Mouse (Mus musculus) megakaryocyte, embryonic 14.5 days (primary cell): ENCODE results near the gene Zswim5. TPM values are rescaled to one million over a fixed set of nuclear protein-coding genes. Genes with fewer than 3 reads are reported as not detected.
"Not testable (repeated sequence)": the region's sequence is repeated elsewhere in the genome, so short reads cannot be mapped to it uniquely, and the experiment has no call there.

Source experiments
- H3K27me3 ChIP-seq: replicated peaks from 2 replicates; pipeline ENCODE3; 2012; ENCODE audit warnings: inconsistent platforms
- H3K36me3 ChIP-seq: replicated peaks from 2 replicates; pipeline ENCODE3; 2012; ENCODE audit warnings: low read length, inconsistent platforms, mixed read lengths
- H3K4me1 ChIP-seq: 2 replicates; pipeline ENCODE4 v1.6.1; 2012; ENCODE audit warnings: inconsistent platforms
- H3K4me3 ChIP-seq: replicated peaks from 2 replicates; pipeline ENCODE3; 2012; ENCODE audit warnings: moderate library complexity, mild to moderate bottlenecking, inconsistent platforms
- H3K9me3 ChIP-seq: 2 replicates; pipeline ENCODE4 v1.6.1; 2012; ENCODE audit warnings: inconsistent platforms
- FLI1 ChIP-seq: IDR thresholded peaks from 2 replicates; pipeline ENCODE4 v1.6.1; 2012; ENCODE audit warnings: low read length, inconsistent platforms, mixed read lengths
- GATA1 ChIP-seq: IDR thresholded peaks from 3 replicates; pipeline ENCODE4 v1.6.1; 2012; ENCODE audit warnings: mixed read lengths, low read length, inconsistent platforms, borderline replicate concordance
- polyA plus RNA-seq: library from polyadenylated mRNA; stranded (reverse); fragments of >175 nt; gene quantifications from 2 replicates; pipeline ENCODE4 v1.2.3, GENCODE M21; 2012; ENCODE audit warnings: low replicate concordance; ENCODE audit not compliant: insufficient read depth

Zswim5 gene
- polyA plus RNA-seq, result 0.29 and 0.63 TPM in 2 replicates

DNA sequence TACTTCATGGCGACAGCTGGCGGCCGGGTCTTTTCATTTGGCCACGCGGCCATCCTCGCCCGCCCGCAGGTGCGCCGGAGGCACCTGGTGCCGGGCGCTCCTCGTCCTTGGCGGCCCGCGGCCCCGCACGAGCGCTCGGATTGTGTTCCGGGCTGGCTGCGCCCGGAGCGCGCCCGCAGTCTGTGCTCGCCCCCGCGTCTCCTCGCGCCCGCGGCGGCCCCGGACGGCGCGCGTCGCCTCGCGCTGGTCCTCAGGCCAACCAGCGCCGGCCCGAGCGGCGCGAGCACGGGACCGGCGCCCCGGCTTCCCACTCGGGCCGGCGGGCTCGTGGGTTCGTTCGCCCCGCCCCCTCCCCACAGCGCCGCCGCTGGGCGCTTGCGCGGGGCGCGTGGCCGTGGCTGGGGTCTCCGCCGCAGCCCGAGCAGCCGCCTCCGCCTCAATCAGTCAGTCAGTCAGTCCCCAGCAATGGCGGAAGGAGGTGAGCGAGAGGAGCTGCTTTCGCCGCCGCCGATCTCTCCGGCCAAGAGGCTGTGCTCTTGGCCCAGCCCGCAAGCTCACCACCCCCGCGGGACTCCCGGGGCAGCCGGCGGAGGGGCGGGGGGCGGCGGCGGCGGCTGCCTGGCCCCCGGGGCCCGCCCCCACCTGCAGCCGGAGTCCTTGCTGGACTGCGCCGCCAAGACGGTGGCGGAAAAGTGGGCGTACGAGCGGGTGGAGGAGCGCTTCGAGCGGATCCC is at the start of gene Zswim5:
Zswim5 (plus strand) TSS at position 382 of the 734 bp plus-strand sequence.
- Histone ChIP-seq H3K4me1 (peaks cover 21% of the 10 kb centered on the region), H3K9me3 (peaks cover 3% of the 10 kb centered on the region; the same call in 1 of the 2 replicates), H3K36me3 (no peaks in the 10 kb centered on the region), H3K4me3 (peak within 1 kb of the TSS; percentile 94), H3K27me3 (peaks cover 50% of the 10 kb centered on the region)
- TF ChIP-seq FLI1 (no peak), GATA1 (no peak)

DNA sequence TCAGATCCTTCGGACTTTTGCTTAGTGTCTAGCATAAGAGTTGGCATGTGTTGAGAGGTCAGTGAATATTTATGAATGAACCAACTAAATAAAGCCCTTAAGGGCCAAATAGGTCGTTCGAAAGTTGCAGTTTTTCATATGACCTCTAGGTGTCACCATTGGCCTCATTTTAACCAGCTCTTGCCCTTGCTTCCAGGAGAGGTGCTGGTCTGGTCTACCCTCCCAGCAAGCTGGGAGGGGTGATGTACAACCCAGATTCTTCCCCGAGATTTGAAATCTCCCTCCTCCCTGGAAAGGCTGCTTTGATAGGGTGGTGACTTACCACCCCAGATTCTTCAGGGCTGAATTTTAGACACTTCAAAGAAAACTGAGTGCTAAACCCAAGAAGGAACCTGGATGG is 49.4 kb upstream of the Zswim5 start:
- H3K9me3 ChIP-seq, result no peaks in the 10 kb centered on the region
- peaks cover 37% of the 10 kb centered on the region for H3K4me1 ChIP-seq
- H3K27me3 ChIP-seq, result peaks cover 10% of the 10 kb centered on the region
- H3K4me3 ChIP-seq, result no peak overlapping the region
- H3K36me3 ChIP-seq, result no peaks in the 10 kb centered on the region
- TF ChIP-seq GATA1 (no peak), FLI1 (no peak)

DNA sequence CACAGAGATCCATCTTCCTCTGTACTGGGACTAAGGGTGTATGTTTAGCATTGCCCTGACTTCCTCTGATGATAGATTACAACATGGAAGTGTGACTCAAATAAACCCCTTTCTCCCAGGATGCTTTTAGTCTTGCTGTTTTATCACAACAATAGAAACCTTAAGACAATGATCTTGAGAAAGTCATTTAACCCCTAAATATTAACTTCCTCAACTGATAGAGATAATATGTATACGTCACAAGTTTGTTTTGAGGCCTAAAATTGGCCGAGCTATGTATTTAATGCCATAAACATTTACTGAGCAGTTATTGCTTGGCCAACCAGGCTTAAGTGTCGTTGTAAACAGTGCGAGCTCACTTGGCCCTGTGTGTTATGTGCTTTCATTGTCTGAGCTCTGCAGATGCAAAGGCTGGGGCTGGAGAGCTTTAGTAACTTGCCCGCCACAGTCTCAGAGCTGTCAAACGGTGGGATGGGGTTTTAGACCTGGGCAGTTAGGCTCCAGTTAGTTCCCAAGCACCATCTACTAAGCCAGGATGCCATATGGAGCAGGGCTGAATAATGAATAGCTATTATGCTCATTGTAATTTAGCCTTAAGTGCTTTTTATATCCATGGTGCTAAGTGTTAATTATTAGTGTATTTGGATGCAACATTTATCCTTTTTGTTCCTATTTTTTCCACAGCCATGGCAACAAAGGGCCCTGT is 47.7 kb upstream of the Zswim5 start:
- peaks cover 10% of the 10 kb centered on the region for H3K27me3 ChIP-seq
- no peak overlapping the region for H3K4me3 ChIP-seq
- no peaks in the 10 kb centered on the region for H3K36me3 ChIP-seq
- TF ChIP-seq GATA1, result no peak
- TF ChIP-seq FLI1, result no peak
- no peaks in the 10 kb centered on the region for H3K9me3 ChIP-seq
- peaks cover 27% of the 10 kb centered on the region for H3K4me1 ChIP-seq

DNA sequence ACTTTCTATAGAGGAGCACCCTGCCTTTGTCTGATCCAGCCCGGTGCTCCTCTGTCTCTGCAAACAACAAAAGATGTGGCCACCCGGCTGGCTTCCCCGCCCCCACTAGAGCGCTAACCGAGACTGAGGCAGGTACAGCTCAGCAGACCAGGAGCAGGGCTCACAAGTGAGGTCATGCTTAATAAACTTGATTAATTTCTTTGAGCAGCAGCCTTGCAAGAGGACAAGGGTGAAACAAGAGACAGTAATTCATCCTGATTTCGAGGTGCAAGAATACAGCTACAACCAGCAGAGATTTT is 47.2 kb upstream of the Zswim5 start:
- H3K36me3 ChIP-seq, result no peaks in the 10 kb centered on the region
- H3K4me3 ChIP-seq, result no peak overlapping the region
- peaks cover 24% of the 10 kb centered on the region for H3K4me1 ChIP-seq
- no peaks in the 10 kb centered on the region for H3K9me3 ChIP-seq
- peaks cover 10% of the 10 kb centered on the region for H3K27me3 ChIP-seq
- TF ChIP-seq FLI1 (no peak), GATA1 (no peak)

DNA sequence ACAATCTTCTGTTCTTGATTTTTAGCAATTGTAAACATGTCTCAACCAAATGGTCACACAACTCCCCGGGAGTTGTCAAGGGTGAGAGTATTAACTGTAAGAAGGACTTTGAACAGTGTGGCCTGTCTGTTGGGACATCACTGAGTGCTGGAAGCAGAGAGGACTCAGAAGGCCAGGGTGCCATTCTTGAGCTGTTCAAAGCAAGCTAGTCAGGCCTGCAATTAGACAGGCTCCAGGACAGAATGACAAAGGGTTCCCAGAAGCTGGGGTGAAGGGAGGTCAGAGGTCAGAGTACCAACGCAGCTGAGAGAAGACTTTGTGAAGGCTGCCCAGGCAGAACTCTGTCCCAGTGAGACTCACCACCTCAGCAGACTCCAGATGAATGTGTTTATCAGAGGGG is 38.2 kb upstream of the Zswim5 start:
- TF ChIP-seq FLI1 (no peak), GATA1 (no peak)
- Histone ChIP-seq H3K27me3 (peaks cover 36% of the 10 kb centered on the region), H3K9me3 (peaks cover 5% of the 10 kb centered on the region), H3K36me3 (no peaks in the 10 kb centered on the region), H3K4me3 (no peak overlapping the region), H3K4me1 (peaks cover 10% of the 10 kb centered on the region)

DNA sequence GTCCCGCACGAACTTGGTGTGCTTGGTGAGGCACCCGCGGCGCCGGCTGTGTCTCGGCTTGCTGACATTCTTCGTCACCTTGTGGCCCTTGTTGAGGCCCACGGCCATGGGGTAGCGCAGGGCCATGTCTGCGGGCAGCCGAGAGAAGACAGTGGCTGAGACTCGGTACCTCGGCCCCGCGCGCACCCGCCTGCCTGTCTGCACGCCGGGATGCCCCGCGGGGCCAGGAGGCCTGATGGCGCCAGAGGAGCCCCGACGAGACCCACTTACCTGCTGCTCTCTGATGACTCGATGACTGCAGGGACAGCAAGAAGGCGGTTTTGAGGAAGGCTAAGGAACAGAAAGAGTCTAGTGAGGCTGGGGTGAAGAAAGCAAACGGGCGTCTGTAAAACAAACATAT is 37.1 kb upstream of the Zswim5 start:
- H3K9me3 ChIP-seq, result peaks cover 13% of the 10 kb centered on the region
- H3K27me3 ChIP-seq, result peaks cover 42% of the 10 kb centered on the region
- H3K4me3 ChIP-seq, H3K4me1 ChIP-seq, H3K36me3 ChIP-seq: not testable (repeated sequence)

DNA sequence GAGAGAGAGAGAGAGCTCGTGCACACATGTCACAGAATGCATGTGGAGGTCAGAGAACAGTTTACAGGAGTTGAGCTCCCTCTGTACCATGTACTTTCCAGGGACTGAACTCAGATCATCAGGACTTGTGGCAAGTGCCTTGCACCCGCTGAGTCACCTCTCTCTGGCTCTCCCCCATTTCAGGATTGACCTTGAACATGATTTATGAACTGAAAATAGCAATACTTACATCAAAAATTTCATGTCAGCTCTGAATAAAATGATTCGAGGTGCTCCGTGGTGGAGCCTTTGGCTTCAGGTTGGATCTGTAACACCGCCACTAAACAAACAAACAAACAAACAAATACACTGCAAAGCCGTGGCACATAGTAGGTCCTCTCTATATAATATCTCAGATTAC is 36.3 kb upstream of the Zswim5 start:
- TF ChIP-seq GATA1, result no peak
- TF ChIP-seq FLI1, result no peak
- Histone ChIP-seq H3K4me1 (peaks cover 5% of the 10 kb centered on the region), H3K9me3 (peaks cover 13% of the 10 kb centered on the region), H3K4me3 (no peak overlapping the region), H3K27me3 (peaks cover 41% of the 10 kb centered on the region), H3K36me3 (no peaks in the 10 kb centered on the region)

DNA sequence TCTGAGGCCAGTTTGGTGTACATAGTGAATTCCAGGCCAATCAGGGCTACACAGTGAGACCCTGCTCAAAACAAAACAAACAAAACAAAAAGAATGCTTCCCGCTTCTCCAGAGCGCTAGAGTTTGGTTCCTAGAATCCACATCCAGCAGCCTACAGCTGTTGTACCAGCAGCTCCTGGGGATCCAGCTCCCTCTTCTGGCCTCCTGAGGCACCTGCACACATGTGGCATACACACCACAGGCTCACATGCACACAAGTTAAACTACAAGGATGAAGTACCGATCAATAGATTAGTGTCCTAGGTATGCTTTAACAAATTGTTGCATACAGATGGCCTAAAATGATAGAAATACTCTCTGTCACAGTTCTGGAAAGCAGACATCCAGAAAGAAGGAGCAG is 32.9 kb upstream of the Zswim5 start:
- no peak for TF ChIP-seq FLI1
- TF ChIP-seq GATA1, result no peak

DNA sequence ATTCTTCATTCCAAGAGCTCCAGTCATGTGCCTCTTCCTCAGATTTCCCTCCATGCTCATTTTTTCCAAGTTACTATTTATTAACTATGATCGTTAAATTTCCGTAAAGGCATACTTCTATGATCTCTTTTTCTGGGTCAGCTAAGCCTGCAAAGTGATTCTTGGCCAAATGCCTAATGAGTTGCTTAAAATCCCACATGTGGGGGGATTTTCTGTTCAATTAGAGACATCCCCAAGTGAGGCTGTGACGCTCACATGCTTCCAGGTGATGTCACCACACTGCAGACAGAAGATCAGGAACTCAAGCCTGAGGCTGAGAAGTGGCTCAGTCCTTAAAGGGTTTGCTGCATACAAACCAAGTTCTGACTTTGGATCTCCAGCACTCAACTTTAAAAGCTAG is 27.3 kb upstream of the Zswim5 start:
- no peaks in the 10 kb centered on the region for H3K4me1 ChIP-seq
- H3K9me3 ChIP-seq, result no peaks in the 10 kb centered on the region
- TF ChIP-seq GATA1 (no peak), FLI1 (no peak)
- H3K27me3 ChIP-seq, result peaks cover 32% of the 10 kb centered on the region
- H3K4me3 ChIP-seq, result no peak overlapping the region
- H3K36me3 ChIP-seq, result no peaks in the 10 kb centered on the region

More for the DNA sequence above, 32.9 kb upstream of the Zswim5 start:
- peaks cover 42% of the 10 kb centered on the region for H3K27me3 ChIP-seq
- H3K4me3 ChIP-seq, result no peak overlapping the region
- no peaks in the 10 kb centered on the region for H3K36me3 ChIP-seq
- peaks cover 2% of the 10 kb centered on the region; the same call in 1 of the 2 replicates for H3K4me1 ChIP-seq
- H3K9me3 ChIP-seq, result peaks cover 13% of the 10 kb centered on the region

DNA sequence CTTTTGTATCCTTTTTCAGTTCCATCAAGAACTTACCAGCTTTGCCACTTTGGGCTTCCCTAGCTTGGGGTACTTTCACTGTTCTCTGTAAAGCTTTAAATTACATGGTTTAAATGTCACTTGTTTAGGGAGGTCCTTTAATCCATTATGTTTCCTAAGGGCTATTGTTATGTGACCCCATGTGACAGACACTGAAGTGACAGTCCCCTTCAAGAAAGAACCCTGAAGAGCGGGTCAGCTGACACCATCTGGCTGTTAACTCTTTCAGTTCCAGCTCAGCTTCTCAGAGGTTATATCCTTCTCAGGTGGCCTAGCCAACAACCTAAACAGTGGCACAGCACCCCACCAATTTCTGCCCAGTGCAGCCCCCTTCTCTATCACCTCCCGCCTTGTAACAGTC is 22.9 kb upstream of the Zswim5 start:
- H3K36me3 ChIP-seq, result no peaks in the 10 kb centered on the region
- H3K27me3 ChIP-seq, result peaks cover 32% of the 10 kb centered on the region
- TF ChIP-seq GATA1 (no peak), FLI1 (no peak)
- H3K9me3 ChIP-seq, result no peaks in the 10 kb centered on the region
- H3K4me3 ChIP-seq, result no peak overlapping the region
- H3K4me1 ChIP-seq, result no peaks in the 10 kb centered on the region

DNA sequence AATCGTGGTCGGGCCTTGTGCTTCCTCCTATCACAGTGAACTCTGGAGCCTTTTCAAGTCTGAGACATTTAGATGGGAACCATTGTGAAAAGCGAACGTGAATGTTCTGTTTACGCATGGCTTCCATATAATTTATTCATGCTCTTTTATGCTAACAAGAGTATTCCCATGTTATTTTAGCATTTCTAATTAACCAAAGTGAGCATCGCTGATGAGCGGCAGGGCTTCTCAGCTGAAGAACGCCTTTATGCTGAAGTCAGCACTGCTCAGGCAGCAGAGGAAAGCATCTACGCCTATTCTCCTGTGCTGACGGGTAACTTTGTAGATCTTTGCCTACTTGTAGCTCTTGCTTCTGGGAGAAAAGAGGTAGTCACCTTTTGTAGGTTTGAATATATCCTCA is 20.0 kb upstream of the Zswim5 start:
- Histone ChIP-seq H3K4me1 (peaks cover 3% of the 10 kb centered on the region; the same call in 1 of the 2 replicates), H3K27me3 (peaks cover 41% of the 10 kb centered on the region), H3K9me3 (no peaks in the 10 kb centered on the region), H3K36me3 (no peaks in the 10 kb centered on the region), H3K4me3 (no peak overlapping the region)
- no peak for TF ChIP-seq FLI1
- TF ChIP-seq GATA1, result no peak
